Mouse (Mus musculus): Measurements from ENCODE around the gene Snx22. TPM values are rescaled to one million over a fixed set of nuclear protein-coding genes. Genes with fewer than 3 reads are reported as not detected.

Gene Snx22
- polyA plus RNA-seq, 1 experiment = 6.2 TPM

DNA sequence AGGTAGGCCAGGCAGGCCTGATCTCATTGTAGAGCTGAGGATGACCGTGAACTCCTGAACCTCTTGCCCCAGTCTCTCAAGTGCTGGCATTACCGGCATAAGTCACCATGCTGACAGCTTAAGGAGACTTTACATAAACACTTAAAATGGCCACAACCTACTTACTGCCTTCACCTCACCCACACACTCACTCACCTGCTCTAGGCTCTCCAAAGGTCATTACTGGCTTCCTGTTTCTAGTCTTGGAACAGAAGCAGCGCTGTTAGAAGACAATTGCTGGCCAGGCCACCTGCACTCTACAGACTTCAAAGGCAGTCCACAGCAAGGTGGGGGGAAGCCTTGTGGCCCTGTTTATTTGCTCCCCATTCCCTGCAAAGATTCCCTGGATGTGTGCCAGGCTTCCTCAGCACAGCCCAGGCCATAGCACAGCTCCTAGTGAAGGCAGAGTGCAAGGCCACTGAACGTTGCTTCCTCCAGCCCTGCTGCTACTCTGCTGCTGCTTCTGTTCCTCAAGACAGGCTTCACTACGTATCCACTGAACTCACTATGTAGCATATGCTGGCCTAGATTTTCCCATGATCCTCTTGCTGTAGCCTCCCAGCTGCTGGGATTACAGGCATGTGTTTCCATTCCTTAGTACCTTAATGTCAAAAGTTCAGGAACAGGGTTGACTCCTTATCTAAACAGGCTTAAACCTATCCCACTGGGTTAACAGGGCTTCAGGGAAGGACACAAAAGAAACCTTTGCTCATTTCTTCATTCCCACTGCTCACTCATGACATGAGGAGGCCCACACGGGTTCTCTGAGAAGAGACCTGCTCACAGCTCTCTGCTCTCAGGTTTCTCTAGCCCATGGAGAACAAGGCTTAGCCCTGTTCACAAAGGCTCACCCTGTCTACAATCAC lies 22.1 kb upstream of the Snx22 start:
- DNase-seq (ENCODE audit: low read depth) = no peak
- no peak for TF ChIP-seq CTCF (IDR thresholded peaks at IDR 0.05; ENCODE audit: borderline replicate concordance, extremely low read depth, insufficient read depth, insufficient read length)
- TF ChIP-seq POLR2A (IDR thresholded peaks at IDR 0.05; ENCODE audit: borderline replicate concordance, extremely low read depth, insufficient read depth, insufficient read length, poor library complexity, severe bottlenecking) = no peak

DNA sequence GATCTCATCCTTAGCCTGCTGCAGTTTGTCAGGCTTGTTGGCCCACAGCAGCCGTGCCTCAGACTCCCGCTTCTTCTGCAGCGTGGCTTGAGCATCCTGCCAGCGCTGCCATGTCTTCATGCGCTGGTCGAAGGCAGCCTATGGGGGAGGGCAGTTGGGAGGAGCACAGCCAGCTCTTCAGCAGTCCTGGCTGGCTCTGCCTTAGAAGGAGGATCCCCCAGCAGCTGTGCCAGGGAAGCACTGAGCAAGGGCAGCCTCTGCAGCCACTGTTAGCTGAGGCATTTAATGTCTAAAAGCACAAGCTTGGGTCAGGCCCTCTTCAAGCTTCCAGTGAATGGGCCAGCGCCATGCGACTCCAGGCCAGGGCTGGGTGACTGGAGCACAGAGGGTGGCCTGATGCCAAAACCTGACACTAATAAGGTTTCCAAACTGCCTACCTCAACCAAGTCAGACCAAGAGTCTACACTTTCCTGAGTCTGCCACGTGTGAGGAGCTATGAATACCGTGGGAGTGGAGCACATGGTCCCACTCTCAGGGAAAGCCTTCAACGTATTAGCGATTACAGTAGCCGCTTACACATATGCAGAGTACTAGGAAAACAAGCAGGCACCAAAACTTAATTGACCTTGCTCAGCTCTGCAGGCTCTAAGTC lies 21.2 kb upstream of the Snx22 start:
- no peak for DNase-seq (ENCODE audit: low read depth)
- TF ChIP-seq CTCF (IDR thresholded peaks at IDR 0.05; ENCODE audit: borderline replicate concordance, extremely low read depth, insufficient read depth, insufficient read length) = no peak

DNA sequence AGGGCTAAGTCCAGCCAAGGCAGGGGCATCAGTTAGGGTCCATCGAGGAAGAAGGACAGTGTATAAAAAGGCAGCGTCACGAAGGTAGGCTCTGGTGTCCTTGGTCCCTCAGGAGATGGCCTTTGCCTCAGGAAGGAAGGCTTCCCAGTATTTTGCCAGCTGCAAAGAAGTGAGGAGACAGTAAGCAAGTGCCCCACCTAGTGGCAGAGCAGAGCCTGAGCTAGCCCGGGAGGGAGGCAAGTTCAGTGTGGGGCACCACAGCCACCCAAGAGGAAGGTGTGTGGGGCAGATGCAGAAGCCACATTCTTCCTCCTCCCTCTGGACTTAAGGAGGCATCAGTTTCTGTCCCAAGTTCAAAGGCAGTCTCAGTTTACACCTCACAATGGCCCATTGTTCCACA lies 18.9 kb upstream of the Snx22 start:
- TF ChIP-seq POLR2A (IDR thresholded peaks at IDR 0.05; ENCODE audit: borderline replicate concordance, extremely low read depth, insufficient read depth, insufficient read length, poor library complexity, severe bottlenecking) (no peak), CTCF (IDR thresholded peaks at IDR 0.05; ENCODE audit: borderline replicate concordance, extremely low read depth, insufficient read depth, insufficient read length) (peak; percentile 71)
- peak; percentile 58 for DNase-seq (ENCODE audit: low read depth)

DNA sequence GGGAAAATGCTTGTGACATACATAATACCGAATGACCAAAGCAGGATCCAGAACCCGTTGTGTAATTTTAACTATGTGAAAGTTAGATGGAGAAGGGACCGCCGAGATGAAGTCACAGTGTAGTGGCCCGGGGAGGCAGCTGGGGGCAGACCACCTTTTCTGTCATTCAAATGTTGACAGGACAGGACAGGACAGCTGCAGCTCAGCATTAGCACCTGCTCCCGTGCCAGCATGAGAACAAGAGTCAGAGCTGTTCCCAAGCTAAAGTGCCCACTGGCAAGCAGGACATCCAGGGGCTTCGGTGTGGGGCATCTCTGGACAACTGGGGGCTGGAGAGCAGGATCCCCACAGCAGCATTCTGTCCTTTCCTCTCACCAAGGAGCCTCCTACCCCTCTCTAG lies 17.5 kb upstream of the Snx22 start:
- DNase-seq (ENCODE audit: low read depth) = no peak
- no peak for TF ChIP-seq POLR2A (IDR thresholded peaks at IDR 0.05; ENCODE audit: borderline replicate concordance, extremely low read depth, insufficient read depth, insufficient read length, poor library complexity, severe bottlenecking)
- no peak for TF ChIP-seq CTCF (IDR thresholded peaks at IDR 0.05; ENCODE audit: borderline replicate concordance, extremely low read depth, insufficient read depth, insufficient read length)

DNA sequence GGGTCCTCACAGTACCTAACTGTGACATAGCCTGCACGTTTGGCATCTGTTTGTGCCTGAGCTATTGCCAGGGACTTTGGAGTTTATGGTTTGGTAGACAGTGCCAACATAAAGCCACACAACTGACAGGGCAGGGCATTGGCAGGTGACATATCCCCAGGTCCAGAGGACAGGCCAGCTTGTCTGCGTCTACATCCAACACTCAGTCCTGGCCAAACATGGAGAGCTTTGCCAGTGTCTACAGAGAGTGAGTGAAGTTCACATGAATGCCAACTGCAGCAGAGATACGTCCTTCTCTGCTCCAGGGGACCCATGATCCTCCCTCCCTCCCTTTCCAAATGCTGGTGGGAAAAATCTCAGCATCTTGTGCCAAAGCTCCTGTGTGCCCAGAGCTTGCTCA lies 14.7 kb upstream of the Snx22 start:
- no peak for DNase-seq (ENCODE audit: low read depth)
- TF ChIP-seq POLR2A (IDR thresholded peaks at IDR 0.05; ENCODE audit: borderline replicate concordance, extremely low read depth, insufficient read depth, insufficient read length, poor library complexity, severe bottlenecking) (no peak), CTCF (IDR thresholded peaks at IDR 0.05; ENCODE audit: borderline replicate concordance, extremely low read depth, insufficient read depth, insufficient read length) (no peak)

DNA sequence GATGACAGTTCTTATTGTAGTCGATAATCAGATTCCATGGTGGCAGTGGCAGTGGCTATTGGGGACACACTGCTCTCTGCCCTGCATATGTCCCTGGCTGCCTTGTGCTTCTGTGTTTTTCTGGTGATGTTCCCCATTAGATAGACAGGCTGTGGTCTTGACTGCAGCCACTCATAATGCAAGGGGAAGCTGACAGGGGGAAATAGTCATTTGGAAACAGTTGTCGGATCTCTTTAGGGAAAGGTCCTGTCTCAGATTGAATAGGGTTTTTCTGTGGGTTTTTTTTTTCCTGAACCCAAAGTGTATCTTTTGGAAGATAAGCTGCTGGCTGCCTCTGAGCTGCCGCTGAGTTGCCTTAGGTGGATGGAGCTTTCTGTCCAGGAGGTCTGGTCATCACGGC lies 12.5 kb upstream of the Snx22 start:
- TF ChIP-seq POLR2A (IDR thresholded peaks at IDR 0.05; ENCODE audit: borderline replicate concordance, extremely low read depth, insufficient read depth, insufficient read length, poor library complexity, severe bottlenecking) (no peak), CTCF (IDR thresholded peaks at IDR 0.05; ENCODE audit: borderline replicate concordance, extremely low read depth, insufficient read depth, insufficient read length) (no peak)
- DNase-seq (ENCODE audit: low read depth) = no peak

DNA sequence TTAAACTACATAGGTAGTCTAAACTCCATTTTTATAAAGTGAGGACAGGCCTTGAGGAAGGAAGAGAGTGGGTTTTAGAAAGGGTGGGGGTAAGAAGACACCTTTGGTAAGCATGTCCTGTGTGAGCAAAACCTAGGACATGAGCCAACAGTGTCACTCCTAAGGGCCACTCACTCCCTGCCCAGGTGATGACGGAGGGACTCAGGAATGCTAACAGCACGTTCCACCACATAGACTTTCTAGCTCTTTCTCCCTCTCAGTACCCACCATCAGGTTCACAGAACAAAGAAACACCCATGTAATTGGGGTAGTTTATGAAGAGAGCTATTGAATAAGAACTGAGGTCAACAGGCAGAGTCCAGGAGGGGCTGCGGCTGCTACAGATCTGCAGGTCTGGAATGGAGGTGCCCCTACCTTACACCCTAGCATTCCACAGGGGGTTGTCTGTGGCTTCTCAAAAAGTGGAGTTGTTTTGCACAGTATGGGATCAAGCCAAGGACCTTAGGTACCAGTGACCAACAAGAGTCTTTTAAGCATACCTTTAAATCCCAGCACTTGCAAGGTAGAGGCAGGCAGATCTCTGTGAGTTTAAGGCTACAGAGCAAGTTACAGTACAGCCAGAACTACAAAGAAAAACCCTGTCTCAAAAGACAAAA lies 11.4 kb upstream of the Snx22 start:
- TF ChIP-seq CTCF (IDR thresholded peaks at IDR 0.05; ENCODE audit: borderline replicate concordance, extremely low read depth, insufficient read depth, insufficient read length) = no peak
- no peak for DNase-seq (ENCODE audit: low read depth)

DNA sequence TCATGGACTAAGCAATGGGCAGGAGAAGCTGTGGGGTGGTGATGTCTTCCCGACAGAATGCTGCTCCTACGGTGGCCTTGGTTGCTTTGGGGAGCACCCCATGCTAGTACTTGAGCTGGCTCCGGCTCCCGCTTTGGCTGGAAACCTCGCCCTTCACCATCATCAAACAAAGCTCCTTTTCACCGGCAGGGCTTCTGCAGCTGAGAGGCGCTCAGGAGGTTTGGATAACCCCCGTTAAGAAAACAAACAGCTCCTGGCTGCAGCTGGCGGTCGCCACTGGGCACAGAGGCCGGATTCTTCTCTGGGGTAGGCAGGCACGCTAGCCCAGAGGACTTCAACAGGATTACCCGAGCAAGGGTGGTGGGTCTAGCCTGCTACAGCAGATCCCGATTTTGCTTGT lies 9.0 kb upstream of the Snx22 start:
- no peak for TF ChIP-seq POLR2A (IDR thresholded peaks at IDR 0.05; ENCODE audit: borderline replicate concordance, extremely low read depth, insufficient read depth, insufficient read length, poor library complexity, severe bottlenecking)
- no peak for TF ChIP-seq CTCF (IDR thresholded peaks at IDR 0.05; ENCODE audit: borderline replicate concordance, extremely low read depth, insufficient read depth, insufficient read length)
- peak; percentile 73 for DNase-seq (ENCODE audit: low read depth)

DNA sequence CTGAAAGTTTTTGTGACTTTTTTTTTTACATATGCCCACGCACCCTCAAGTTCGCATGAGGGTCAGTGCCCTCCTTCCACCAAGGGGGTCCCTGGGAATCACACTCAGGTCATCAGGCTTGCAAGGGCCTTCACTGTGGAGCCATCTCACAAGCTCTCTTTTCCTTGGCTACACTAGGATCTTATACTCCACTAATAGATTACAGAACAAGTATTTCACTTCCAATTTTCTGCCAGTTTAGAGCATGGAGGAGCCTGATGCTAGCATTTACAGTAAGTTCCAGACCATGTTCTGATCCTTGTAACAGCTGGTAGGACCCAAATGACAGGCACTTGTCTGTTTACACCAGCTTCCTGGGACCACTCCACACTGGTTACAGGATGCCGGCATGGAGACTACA lies 8.6 kb upstream of the Snx22 start:
- no peak for DNase-seq (ENCODE audit: low read depth)
- no peak for TF ChIP-seq POLR2A (IDR thresholded peaks at IDR 0.05; ENCODE audit: borderline replicate concordance, extremely low read depth, insufficient read depth, insufficient read length, poor library complexity, severe bottlenecking)
- TF ChIP-seq CTCF (IDR thresholded peaks at IDR 0.05; ENCODE audit: borderline replicate concordance, extremely low read depth, insufficient read depth, insufficient read length) = no peak

DNA sequence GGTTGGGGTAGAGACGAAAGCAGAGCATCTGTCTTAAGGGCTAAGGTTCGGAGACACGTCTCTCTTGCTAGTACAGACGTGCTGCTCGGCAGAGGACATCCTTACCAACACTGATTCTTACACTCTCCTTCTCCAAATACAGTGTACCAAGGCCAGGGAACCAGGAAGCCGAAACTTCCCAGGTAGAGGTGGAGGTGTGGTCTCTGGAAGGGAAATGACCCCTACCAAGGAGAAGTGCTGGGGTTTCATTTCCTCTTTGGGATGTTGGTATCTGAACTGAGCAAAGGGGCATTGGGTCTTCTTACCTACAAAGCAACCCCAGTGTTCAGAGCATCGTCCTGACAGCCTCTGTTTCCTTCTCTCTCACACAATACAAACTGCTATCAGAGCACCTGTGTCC lies 3.2 kb upstream of the Snx22 start:
- DNase-seq (ENCODE audit: low read depth) = no peak
- TF ChIP-seq CTCF (IDR thresholded peaks at IDR 0.05; ENCODE audit: borderline replicate concordance, extremely low read depth, insufficient read depth, insufficient read length) (no peak), POLR2A (IDR thresholded peaks at IDR 0.05; ENCODE audit: borderline replicate concordance, extremely low read depth, insufficient read depth, insufficient read length, poor library complexity, severe bottlenecking) (no peak)

DNA sequence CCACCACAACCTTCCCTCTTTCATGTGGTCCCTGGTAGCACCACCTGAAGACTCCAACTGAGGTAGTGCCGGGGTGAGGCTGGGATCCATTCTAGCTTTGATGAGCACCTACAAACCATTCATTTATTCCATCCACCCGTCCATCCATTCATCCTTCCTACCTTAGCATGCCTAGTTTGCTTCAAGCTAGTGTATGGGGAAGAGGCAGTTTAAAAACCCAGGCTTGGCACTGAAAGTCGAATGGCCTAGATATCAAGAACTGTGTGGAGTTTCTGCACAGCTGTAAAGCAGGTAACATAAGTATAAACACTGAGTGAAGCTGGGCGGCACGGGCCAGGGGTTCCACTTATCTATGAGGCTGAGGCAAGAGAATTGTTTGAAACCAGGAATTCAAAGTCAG lies 632 bp upstream of the Snx22 start:
- DNase-seq (ENCODE audit: low read depth) = no peak
- no peak for TF ChIP-seq CTCF (IDR thresholded peaks at IDR 0.05; ENCODE audit: borderline replicate concordance, extremely low read depth, insufficient read depth, insufficient read length)
- no peak for TF ChIP-seq POLR2A (IDR thresholded peaks at IDR 0.05; ENCODE audit: borderline replicate concordance, extremely low read depth, insufficient read depth, insufficient read length, poor library complexity, severe bottlenecking)
